Mouse (Mus musculus) liver, embryonic 14.5 days (tissue): ENCODE measurements around the gene Exph5. TPM values are rescaled to one million over a fixed set of nuclear protein-coding genes. Genes with fewer than 3 reads are reported as not detected.

Source experiments
- ATAC-seq: fragments of 200-750 bp; cut with Nextera tagmentation; 2 replicates; pipeline ENCODE4 v1.8.0; 2017; ENCODE audit warnings: moderate number of reproducible peaks, mild to moderate bottlenecking, moderate library complexity; ENCODE audit not compliant: insufficient read depth
- DNase-seq, 3 experiments: peaks; one replicate each; pipeline ENCODE4 v3.0.0-alpha.2; 2012 to 2013; ENCODE audit warnings: low read depth in 3 of 3, low spot score in 3 of 3
- H3K27ac ChIP-seq: fragments of 300-500 bp; sonication (generic); 2 replicates; pipeline ENCODE4 v1.5.1; 2014; ENCODE audit warnings: moderate library complexity, mild to moderate bottlenecking, control low read depth, inconsistent platforms
- H3K27me3 ChIP-seq: fragments of 300-500 bp; sonication (generic); 2 replicates; pipeline ENCODE4 v1.6.1; 2014; ENCODE audit warnings: mild to moderate bottlenecking, low read length, moderate library complexity; ENCODE audit not compliant: control insufficient read depth, insufficient read depth
- H3K36me3 ChIP-seq: fragments of 300-500 bp; sonication (generic); replicated peaks from 2 replicates; pipeline ENCODE4 v1.6.1; 2014; ENCODE audit warnings: low read depth; ENCODE audit not compliant: control insufficient read depth, insufficient read depth
- H3K4me1 ChIP-seq, 2 experiments: fragments of 200-500 bp in 1 of 2; fragments of 300-500 bp in 1 of 2; sonication (generic) in 1 of 2; replicated peaks; 2 replicates each; pipeline ENCODE4 v1.6.1; 2012 to 2014; ENCODE audit warnings: antibody characterized with exemption in 1 of 2, inconsistent platforms in 1 of 2, low read length in 1 of 2; ENCODE audit not compliant: control insufficient read depth in 2 of 2, insufficient read depth in 2 of 2
- H3K4me2 ChIP-seq: fragments of 300-500 bp; sonication (generic); 2 replicates; pipeline ENCODE4 v1.6.1; 2014; ENCODE audit warnings: low read depth, mild to moderate bottlenecking, control low read depth, moderate library complexity
- H3K4me3 ChIP-seq, 2 experiments: fragments of 200-500 bp in 1 of 2; fragments of 300-500 bp in 1 of 2; sonication (generic) in 1 of 2; 2 replicates each; pipeline ENCODE4 v1.5.1; 2012 to 2014; ENCODE audit warnings: low read depth in 2 of 2, low read length in 2 of 2, mild to moderate bottlenecking in 2 of 2, control low read depth in 1 of 2, inconsistent platforms in 1 of 2, moderate library complexity in 1 of 2; ENCODE audit not compliant: insufficient read depth in 1 of 2
- H3K9ac ChIP-seq: fragments of 300-500 bp; sonication (generic); replicated peaks from 2 replicates; pipeline ENCODE4 v1.6.1; 2014; ENCODE audit warnings: mild to moderate bottlenecking, control low read depth, moderate library complexity
- H3K9me3 ChIP-seq: fragments of 300-500 bp; sonication (generic); 2 replicates; pipeline ENCODE4 v1.6.1; 2016; ENCODE audit warnings: low read length, mixed read lengths; ENCODE audit not compliant: control insufficient read depth
- CTCF ChIP-seq: IDR thresholded peaks from 2 replicates; pipeline ENCODE4 v1.5.1; 2016; ENCODE audit warnings: antibody characterized with exemption, low read depth, control low read depth
- EP300 ChIP-seq: IDR thresholded peaks from 2 replicates; pipeline ENCODE4 v1.6.1; 2016; ENCODE audit warnings: antibody characterized with exemption, low read depth
- WGBS: fragments of 180-500 bp; shearing (Covaris S2); extraction: QIAGEN DNeasy Blood & Tissue Kit; methylation state at CpG from one replicate; pipeline ENCODE4 v1.1.7; 2014; ENCODE audit not compliant: insufficient replicate concordance; 5-methylcytosine and 5-hydroxymethylcytosine counted together
- polyA plus RNA-seq, 2 experiments: library from polyadenylated mRNA; depleted of rRNA in 1 of 2; stranded (reverse) in 1 of 2; unstranded in 1 of 2; fragments of >200 nt; fragmentation: Nextera tagmentation in 1 of 2; extraction: Ambion mirVana in 1 of 2; gene quantifications; 2 replicates each; pipeline versions ENCODE4 v1.2.1 to v1.2.3; 2012 to 2014

Gene Exph5
- polyA plus RNA-seq, 2 experiments, result 0.13 to 0.37 TPM

DNA sequence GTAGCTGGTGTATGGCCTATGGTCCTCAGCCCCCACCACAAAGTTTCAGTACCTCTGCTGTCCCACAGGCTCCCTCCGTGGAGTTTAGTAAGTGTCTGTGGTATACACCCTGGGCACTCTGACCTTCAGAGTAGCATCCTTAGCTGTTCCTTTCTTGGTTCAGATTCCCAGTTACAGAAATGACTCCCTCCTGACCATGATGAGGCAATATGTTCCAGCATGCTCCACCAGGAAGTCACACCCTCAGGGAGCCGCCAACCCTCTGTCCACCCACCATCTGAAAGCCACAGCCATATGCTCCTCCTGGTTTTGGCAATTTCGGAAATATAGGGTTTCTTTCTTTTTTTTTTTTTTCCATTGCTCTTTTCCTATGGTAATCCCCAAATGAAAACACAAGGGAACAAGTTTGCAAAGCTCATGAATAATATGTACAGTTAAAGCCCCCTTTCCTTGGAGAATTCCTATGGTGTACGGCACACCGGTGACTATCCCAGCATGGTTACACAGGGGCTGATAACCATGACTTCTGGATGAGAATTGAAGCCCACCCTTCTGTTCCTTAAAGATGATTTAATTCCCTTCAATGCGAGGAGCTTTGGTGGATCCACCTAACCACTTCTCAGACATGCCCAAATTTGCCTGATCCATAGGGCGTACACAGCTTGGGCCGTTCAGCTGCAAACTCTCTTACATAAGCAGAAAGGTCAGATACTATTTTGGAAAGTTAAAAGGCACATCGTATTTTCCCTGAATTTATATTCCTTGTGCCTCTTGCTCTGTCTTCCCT is 43.4 kb downstream of the Exph5 start:
- no peak overlapping the region for H3K4me3 ChIP-seq
- 68% methylated on average over 9 of the region's 9 CpGs for WGBS
- H3K9me3 ChIP-seq, result no peaks in the 10 kb centered on the region
- no peaks in the 10 kb centered on the region for H3K27me3 ChIP-seq
- TF ChIP-seq CTCF, result no peak
- no peak for TF ChIP-seq EP300
- no peak overlapping the region for H3K9ac ChIP-seq
- H3K4me2 ChIP-seq, result no peak overlapping the region
- H3K4me1 ChIP-seq, result no peaks in the 10 kb centered on the region
- no peaks in the 10 kb centered on the region for H3K36me3 ChIP-seq
- H3K27ac ChIP-seq, result no peak overlapping the region
- ATAC-seq (no peak), DNase-seq (no peak)

DNA sequence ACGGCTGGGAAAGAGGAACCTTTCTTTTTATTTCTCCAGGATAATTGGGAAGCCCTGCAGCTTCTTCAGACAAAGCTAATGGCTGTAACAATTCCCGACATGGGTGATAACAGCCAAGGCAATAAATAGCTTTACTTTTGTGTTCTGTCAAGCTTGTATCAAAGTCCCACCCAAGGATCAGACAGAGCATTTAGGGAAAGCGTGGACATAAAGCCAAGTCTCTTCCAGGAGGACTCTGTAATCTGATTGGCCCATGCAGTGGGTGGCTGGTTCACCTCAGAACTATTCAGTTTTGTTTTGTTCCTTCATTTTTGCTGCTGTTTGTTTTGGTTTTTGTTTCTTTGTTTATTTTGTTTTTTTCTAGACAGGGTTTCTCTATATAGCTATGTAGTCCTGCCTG is 44.3 kb downstream of the Exph5 start:
- Histone ChIP-seq H3K4me3 (no peak overlapping the region), H3K36me3 (no peaks in the 10 kb centered on the region), H3K4me2 (no peak overlapping the region), H3K27ac (no peak overlapping the region), H3K9me3 (no peaks in the 10 kb centered on the region), H3K27me3 (no peaks in the 10 kb centered on the region), H3K9ac (no peak overlapping the region), H3K4me1 (no peaks in the 10 kb centered on the region)
- DNase-seq, result no peak
- 46% methylated on average over 3 of the region's 3 CpGs for WGBS
- no peak for ATAC-seq
- no peak for TF ChIP-seq EP300
- TF ChIP-seq CTCF, result no peak

DNA sequence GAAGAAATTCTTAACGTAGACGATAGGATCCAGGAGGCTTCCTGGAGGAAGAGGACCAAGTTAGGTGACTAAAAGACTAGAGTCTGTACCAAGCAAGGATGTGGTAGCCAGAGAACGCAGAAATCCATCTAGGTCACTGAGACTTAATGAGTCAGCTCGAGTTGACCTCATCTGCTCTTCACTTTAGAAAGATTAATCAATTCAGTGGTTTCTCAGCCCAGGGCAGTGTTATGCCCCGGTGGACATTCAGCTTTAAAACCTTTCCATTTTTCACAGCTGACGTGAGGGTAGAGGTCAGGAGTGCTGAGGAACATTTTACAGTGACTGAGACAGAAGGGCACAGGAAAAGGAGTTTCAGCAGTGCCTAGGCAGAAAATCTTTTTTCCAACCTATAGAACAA is 44.9 kb downstream of the Exph5 start:
- TF ChIP-seq EP300, result no peak
- no peak for TF ChIP-seq CTCF
- no peak for ATAC-seq
- no peak overlapping the region for H3K4me2 ChIP-seq

DNA sequence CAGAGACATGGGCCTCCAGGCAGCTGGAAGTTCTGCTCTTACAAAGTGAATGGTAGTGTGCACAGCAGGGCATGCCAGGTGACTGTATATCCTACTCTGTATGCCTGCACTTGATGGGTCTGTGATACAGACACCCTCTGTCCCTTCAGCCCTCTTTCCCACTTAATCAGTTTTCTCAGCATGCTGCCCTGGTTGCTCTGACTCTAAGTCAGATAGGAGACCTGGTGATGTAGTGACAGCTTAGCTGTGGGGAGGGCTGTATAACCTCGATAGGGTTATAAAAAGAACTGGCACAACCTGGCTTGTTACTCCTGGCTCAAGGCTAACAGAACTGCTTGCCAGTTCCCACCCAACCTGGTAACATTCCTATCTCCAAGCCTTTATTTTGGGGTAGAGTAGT is 47.7 kb downstream of the Exph5 start:
- no peak for DNase-seq
- H3K9me3 ChIP-seq, result no peaks in the 10 kb centered on the region
- ATAC-seq, result no peak
- no peak overlapping the region for H3K4me2 ChIP-seq
- no peaks in the 10 kb centered on the region for H3K36me3 ChIP-seq
- no peaks in the 10 kb centered on the region for H3K27me3 ChIP-seq
- H3K9ac ChIP-seq, result no peak overlapping the region
- H3K27ac ChIP-seq, result no peak overlapping the region
- no peak overlapping the region for H3K4me3 ChIP-seq
- no peaks in the 10 kb centered on the region for H3K4me1 ChIP-seq
- TF ChIP-seq EP300, result no peak
- TF ChIP-seq CTCF, result no peak
- WGBS, result 33% methylated on average over 1 of the region's 1 CpGs

More for the DNA sequence above, 44.9 kb downstream of the Exph5 start:
- Histone ChIP-seq H3K9ac (no peak overlapping the region), H3K9me3 (no peaks in the 10 kb centered on the region), H3K27me3 (no peaks in the 10 kb centered on the region), H3K27ac (no peak overlapping the region), H3K4me3 (no peak overlapping the region), H3K4me1 (no peaks in the 10 kb centered on the region), H3K36me3 (no peaks in the 10 kb centered on the region)
- WGBS, result 61% methylated on average over 6 of the region's 6 CpGs
- no peak for DNase-seq

DNA sequence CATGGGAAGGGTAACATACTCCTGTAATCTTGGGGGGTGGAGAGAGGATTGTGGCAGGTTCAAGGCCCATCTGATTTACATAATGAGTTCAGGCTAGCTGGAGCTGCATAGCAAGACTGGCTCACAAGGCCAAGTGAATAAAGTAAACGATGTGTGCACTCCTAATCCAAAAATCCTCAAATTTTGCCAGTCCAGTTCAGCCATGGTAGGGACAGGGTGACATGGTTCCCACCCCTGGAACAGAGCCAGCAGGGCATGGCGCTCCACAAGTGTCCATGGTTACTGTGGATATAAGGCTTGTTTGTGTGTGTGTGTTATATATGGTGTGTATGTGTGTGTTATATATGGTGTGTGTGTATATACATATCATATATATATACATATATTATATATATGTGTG is 48.9 kb downstream of the Exph5 start:
- no peak for ATAC-seq
- Histone ChIP-seq H3K4me2 (no peak overlapping the region), H3K36me3 (no peaks in the 10 kb centered on the region), H3K4me3 (no peak overlapping the region), H3K27ac (no peak overlapping the region), H3K4me1 (peaks cover 0 to 2% of the 10 kb centered on the region in 2 experiments; a peak in 1 of 4 replicates), H3K9ac (no peak overlapping the region), H3K27me3 (no peaks in the 10 kb centered on the region), H3K9me3 (no peaks in the 10 kb centered on the region)
- 68% methylated on average over 2 of the region's 2 CpGs for WGBS
- TF ChIP-seq CTCF (no peak), EP300 (no peak)
- no peak for DNase-seq
